Mouse (Mus musculus) ZHBTc4 (cell line): Measurements from ENCODE around the gene Ece1.
"Not testable (repeated sequence)": the region's sequence is repeated elsewhere in the genome, so short reads cannot be mapped to it uniquely, and the experiment has no call there.

Source experiments
- DNase-seq: peaks from one replicate; pipeline ENCODE4 v3.0.0-alpha.2; 2011; ENCODE audit warnings: low read depth, low spot score

The Ece1 gene

GRCm38 (mm10) chr4:137979066-137979644, 117.1 kb downstream of the Ece1 start:
- not testable (repeated sequence) for DNase-seq

- DNase-seq, result no peak
Observed at GRCm38 (mm10) chr4:137982869-137983268, 120.8 kb downstream of the Ece1 start.

- no peak for DNase-seq
Observed at GRCm38 (mm10) chr4:137984212-137984611, 122.2 kb downstream of the Ece1 start.

GRCm38 (mm10) chr4:137984746-137985145, 122.7 kb downstream of the Ece1 start:
- no peak for DNase-seq

- no peak for DNase-seq
Observed at GRCm38 (mm10) chr4:137989426-137989825, 127.4 kb downstream of the Ece1 start.

GRCm38 (mm10) chr4:137990433-137990832, 128.4 kb downstream of the Ece1 start:
- peak; percentile 34 for DNase-seq

GRCm38 (mm10) chr4:137991240-137991639, 129.2 kb downstream of the Ece1 start:
- DNase-seq, result no peak

GRCm38 (mm10) chr4:137992890-137993289, 130.9 kb downstream of the Ece1 start, which contains the start of gene Eif4g3:
Gene Eif4g3 (plus strand): TSS chr4:137993022.
- no peak for DNase-seq

GRCm38 (mm10) chr4:137993291-137993758, 131.3 kb downstream of the Ece1 start:
- DNase-seq, result peak; percentile 86

GRCm38 (mm10) chr4:137993821-137994561, 132.0 kb downstream of the Ece1 start:
- peak; percentile 40 for DNase-seq

- DNase-seq, result no peak
Observed at GRCm38 (mm10) chr4:137994562-137995336, 132.7 kb downstream of the Ece1 start.

- no peak for DNase-seq
Observed at GRCm38 (mm10) chr4:137995399-137995798, 133.4 kb downstream of the Ece1 start.

- no peak for DNase-seq
Observed at GRCm38 (mm10) chr4:137998232-137998631, 136.2 kb downstream of the Ece1 start.

GRCm38 (mm10) chr4:138000682-138001081, 138.6 kb downstream of the Ece1 start:
- peak; percentile 30 for DNase-seq

GRCm38 (mm10) chr4:138003909-138004610, 142.0 kb downstream of the Ece1 start:
- no peak for DNase-seq

GRCm38 (mm10) chr4:138005781-138006180, 143.7 kb downstream of the Ece1 start:
- peak; percentile 91 for DNase-seq

GRCm38 (mm10) chr4:138006951-138007613, 145.0 kb downstream of the Ece1 start:
- no peak for DNase-seq

GRCm38 (mm10) chr4:138008646-138009045, 146.6 kb downstream of the Ece1 start:
- no peak for DNase-seq

GRCm38 (mm10) chr4:138009786-138010502, 147.9 kb downstream of the Ece1 start:
- DNase-seq, result no peak

- DNase-seq, result peak; percentile 28
Observed at GRCm38 (mm10) chr4:138013723-138014479, 151.9 kb downstream of the Ece1 start.
